Mouse (Mus musculus) adrenal gland (tissue): ENCODE results near the gene Padi6.

ENCODE experiments used
- intact Hi-C: fragments of 180-260 bp; cut with DNase I; formaldehyde crosslinking; loops from one replicate; pipeline ENCODE4 v1.15.1; 2025
- microRNA-seq, 2 experiments: library from miRNA; unstranded; fragments of <30 nt; microRNA quantifications; one replicate each; pipeline ENCODE4; 2019

Padi6 gene

DNA sequence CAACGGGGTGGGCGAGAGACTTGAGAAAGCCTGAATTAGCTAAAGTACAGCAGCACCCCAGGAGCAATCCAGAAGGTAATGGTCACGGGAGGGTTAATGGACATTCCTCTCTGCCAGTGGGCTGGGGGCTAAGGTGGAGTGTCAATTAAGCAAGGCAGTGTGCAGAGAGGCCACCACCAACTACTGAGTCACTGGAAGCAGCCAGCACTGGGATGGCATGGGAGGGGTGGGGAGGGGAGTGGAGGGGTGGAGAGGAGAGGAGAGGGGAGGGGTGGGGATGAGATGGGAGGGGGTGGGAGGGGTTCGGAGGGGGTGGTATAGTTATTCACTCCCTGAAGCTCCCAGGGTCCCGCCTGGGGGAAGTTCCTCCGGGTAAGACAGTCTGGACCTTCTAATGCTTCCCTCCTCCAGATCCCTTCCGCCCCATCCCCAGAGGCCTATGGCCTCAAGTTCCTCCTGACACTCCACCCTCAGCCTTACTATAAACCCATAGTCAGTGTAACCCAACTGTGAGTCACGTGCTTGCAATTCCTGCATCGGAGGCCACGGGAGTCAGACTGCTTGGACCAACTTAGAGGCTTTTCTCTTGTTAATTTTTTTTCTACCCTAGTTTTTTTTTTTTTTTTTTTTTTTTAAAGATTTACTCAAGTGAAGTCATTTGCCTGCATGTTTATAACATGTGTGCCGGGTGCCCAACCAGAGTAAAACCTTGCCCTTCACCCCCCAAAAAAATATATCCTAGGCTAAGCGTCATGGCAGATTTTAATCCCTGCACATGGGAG, 54.2 kb downstream of the Padi6 start:
- intact Hi-C loops = no loop called here

DNA sequence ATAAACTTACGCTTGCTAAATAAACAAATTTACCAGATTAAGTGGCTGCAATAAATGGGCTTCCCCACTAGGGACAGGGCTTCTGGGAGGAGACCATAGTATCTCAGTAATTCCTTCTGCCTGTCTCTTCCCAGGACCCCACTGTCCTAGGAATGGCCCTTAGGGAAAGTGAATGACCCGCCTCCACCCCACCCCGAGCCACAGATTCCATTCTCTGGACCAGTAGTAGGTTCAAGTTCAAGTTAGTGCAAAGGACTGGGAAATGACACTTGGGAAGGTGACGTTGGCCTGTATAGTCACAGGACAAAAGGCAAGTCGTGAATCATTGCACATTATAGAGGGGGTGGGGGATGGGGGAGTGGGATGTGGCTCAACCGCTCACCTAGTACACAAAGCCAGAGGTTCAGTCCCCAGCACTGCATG, 57.6 kb downstream of the Padi6 start:
- intact Hi-C loops = no loop called here

DNA sequence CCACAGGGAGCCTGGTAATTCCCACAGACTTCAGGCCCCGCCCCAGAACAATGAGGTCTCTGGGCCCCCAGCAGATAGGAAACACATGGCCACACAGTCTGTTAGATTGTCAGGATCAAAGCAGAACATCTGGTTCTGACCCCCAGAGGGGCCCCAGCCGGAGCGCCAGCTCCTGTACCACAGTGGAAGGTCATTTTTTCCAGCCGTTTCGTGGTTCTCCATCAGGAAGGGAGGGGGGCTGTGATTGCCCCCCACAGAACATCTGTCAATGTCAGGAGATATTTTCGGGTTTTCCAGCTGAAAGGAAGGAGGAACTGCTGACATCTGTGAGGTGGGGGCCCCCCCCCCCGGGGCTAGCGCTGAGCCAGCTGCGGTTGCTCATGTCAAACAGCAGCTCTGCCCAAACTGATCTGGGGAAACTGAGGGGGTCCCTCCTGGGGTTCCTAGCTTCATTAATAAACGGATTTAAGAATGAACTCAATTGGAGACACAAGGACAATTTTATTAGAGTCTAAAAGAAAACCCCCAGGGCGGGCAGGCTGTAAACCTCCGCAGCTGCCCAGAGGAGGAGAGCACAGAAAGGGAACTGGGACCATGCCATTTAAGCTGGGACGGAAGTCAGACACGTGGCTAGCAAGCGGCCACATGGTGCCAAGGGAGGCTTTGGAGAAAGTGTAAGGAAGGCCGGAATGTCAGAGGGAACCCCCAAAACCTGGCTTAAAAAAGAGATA, 58.1 kb downstream of the Padi6 start:
- intact Hi-C loops = no loop called here

DNA sequence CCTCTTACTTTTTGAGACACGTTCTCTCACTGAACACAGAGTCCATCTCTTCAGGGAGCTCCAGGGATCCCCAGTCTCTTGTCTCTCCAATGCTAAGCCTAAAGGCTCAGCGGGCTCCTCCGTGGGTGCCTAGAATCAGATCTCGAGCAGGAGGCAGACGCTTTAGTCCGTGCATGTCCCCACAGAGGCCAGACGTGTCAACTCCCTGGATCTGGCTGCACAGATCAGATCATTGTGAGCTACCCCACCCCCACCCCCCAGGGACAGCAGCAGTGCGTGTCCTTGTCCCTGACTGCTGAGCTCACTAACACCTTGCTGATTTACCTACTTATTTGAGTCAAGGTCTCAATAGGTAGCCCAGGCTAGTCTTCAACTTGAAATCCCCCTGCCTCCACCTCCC, 58.8 kb downstream of the Padi6 start:
- intact Hi-C loops = no loop called here

DNA sequence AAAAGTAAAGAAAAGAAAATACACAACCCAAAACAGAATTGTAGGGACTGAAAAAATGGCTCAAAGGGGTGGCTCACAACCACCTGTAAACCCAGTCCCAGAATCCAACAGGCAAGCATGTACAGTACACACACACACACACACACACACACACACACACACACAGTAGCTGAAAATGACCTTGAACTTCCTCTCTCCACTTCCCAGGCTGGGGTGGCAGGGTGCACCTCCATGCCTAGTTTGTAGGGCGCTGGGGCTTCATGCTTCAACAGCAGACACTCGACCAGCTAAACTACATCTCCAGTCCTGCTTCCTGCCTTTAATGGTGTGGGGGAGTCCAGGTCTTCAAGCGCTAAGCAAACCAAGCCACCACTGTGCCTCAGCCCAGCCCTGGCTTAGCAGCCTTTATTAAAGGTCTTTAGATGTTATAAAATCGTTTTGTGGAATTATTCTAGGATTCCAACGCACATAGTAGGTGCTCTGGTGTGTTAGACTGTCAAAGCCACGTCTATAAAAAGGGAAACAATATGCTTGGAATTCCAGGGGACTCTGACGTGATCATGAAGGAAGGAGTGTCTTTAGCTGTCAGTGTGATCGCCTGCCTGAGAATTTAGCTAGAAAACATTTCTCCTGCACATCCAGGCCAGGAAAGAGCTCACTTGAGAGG, 61.6 kb downstream of the Padi6 start:
- intact Hi-C loops = no loop called here

DNA sequence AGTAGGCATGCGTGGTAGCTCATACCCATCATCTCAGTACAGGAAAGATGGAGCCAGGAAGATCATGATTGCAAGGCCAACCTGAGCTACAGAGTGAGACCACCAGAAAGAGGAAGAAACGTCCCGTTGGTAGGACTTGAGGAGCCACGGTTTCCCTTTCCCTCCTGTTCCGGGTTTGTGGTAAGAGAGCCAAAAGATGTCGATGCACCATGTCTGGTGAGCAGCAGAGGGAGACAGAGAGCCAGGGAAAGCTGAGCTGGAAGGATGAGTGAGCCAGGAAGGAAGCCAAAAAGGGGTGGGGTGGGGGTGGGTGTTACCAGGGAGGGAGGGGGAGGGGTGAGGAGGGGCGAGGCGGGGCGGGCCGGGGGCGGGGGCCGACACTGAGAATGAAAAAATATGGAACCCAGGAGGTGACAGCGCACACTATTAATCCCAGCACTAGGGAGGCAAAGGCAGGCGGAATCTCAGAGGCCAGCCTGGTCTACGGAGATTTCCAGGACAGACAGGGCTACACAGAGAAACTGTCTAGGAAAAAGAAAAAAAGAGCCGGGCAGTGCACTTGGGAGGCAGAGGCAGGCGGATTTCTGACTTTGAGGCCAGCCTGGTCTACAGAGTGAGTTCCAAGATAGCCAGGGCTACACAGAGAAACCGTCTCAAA, 62.6 kb downstream of the Padi6 start:
- intact Hi-C loops = loop anchor here (1.0 to 5.0 kb wide), 3 partner anchors 34 to 123 kb away; no protein-coding TSS in a partner anchor

DNA sequence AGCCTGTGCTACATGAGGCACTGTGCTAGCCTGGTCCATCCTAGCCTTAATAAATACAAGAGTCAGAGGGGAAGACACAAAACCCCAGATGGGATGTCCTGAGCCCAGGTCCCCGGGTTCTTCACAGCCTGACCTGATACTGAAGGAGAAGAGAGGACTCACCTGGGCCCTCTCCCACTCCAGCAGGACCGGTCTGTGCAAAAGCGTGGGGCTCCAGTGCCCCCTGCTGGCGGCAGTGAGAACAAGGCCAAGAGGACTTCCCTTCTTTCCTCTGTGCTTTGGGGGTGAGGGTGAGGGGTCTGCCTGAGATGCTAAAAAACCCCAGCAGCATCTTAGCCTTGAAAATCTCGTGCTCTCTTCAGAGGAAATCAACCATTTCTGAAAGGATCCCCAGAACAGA, 63.4 kb downstream of the Padi6 start:
- intact Hi-C loops = loop anchor here (1.0 to 5.0 kb wide), 3 partner anchors 35 to 122 kb away; no protein-coding TSS in a partner anchor

Small RNAs within 50 kb of the gene (microRNA-seq; reads per million reads assigned to microRNA genes)
- 0 reads per million in 2 experiments for gene Gm23045
- gene Gm25951 = 0 reads per million in 2 experiments
